Mouse (Mus musculus): ENCODE results near the gene D430019H16Rik.

D430019H16Rik gene

DNA sequence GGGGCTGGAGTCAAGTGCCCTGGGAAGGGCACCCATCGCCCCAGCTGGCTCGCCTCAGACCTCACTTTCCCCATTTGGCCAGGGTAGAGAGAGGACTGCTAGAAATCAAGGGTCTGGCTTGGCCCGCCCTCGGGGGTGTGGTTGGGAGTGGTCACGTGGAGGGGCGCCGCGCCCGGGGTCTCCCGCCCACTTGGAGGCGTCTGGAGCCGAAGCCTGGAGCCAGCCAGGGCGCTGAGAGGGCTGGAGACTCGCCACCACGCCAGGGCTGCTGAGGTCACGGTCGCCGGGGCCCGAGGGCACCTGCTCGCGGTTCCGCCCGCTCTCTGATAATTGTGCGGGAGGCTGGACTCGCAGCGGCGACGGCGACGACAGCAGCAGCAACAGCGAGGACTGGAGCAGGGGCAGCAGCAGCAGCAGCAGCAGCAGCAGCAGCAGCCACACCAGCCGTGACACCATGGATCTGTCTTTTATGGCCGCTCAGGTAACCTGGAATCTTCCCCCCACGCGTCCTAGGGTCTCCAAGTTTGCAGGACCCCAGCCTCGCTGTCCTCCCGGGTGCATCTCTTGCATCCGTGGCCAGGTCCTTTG, at the start of gene D430019H16Rik:
Gene D430019H16Rik, plus strand, starts transcription at position 187 of the 588 bp plus-strand sequence.
- DNase-seq (ENCODE audit: low spot score), result peak; percentile 65

- DNase-seq (ENCODE audit: low spot score), result no peak
Observed at GRCm38 (mm10) chr12:105406008-105406407, 47.6 kb upstream of the D430019H16Rik start.

GRCm38 (mm10) chr12:105413909-105414308, 39.7 kb upstream of the D430019H16Rik start:
- no peak for DNase-seq (ENCODE audit: low spot score)

DNA sequence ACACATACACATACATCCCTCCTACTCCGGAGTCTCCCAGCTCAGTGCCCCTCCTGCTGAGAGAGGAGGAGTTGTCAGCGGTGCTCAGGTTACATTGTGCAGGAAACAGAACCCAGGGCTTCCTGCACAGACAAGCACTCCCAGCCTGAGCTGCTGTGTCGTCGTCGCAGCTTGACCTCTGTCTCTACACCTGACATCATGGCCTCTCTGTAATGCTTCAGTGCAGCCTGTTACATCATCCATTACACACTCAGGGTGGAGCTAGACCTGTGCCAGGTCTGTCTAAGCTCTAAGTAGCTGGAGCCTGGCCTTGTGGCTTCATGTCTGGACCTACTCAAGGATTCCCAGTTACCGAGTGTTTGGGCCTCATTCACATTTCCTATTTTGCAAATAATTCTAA, 33.2 kb upstream of the D430019H16Rik start:
- DNase-seq (ENCODE audit: low spot score), result no peak

DNA sequence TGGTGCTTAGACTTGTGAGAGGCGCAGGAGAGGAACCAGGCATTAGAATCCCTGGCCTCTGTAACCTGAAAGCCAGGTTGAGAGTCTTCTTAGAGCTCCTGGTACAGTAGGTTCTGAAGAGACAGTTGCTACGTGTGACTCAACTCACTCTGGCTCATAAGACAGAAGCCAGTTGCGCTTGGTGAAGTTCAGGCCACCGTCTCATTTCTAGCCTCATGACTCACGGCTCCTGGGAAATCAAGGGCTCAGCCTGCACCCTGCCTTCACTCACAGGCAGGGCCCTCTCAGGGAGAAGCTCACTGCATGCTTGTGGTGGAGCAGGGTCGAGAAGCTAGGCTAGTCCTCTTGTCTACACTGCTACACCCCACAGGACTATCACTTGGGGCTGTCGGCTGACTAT, 27.1 kb upstream of the D430019H16Rik start:
- no peak for DNase-seq (ENCODE audit: low spot score)

DNA sequence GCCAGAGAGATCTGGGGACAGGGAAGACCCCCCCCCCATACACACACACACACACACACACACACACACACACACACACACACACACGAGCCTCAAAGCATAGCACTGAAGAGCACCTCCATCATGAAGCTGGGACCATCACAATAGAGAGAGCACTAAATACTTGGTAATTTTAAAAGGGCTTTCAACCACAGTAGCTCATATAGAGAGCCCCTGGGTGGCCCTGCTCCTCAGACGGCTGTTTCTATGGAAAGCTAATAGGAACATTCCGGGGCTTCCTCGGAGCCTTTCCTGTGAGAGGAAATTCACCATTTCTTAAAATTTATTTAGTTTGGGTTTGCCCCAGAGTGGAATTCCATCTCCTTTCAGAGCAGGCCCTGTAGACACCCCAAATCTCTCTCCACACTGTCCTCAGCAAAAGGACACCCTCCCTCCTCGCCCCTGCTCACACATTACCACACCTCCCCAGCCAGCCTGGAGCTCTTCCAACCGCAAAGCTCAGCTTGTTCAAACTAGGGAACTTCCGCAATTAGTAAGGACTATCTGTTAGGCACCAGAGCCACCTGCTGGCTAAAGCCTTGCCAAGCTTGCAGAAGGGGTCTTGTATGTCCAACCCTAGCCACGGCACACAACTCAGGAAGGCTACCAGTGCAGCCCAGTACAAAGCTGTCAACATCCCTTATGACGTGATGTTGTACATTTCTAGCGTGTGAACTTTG, 26.5 kb upstream of the D430019H16Rik start:
- DNase-seq (ENCODE audit: low spot score), result peak; percentile 85

DNA sequence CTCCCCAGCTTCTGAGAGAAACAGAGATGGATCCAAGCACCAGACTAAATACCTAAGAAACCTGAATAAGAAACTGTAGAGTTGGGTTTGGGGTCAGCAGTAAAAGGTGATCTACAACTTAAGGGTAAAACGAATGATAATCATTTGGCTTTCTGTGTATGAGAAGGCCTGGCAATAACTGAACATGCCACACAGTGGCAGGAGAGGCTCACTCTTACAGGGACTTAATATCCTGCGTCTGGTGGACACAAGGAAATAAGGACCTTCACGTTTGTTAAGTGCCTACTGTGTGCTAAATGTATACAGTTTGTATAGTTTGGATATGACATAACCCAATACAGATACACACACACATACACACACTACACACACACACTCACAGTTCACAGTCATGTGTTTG, 21.8 kb upstream of the D430019H16Rik start:
- DNase-seq (ENCODE audit: low spot score), result no peak

DNA sequence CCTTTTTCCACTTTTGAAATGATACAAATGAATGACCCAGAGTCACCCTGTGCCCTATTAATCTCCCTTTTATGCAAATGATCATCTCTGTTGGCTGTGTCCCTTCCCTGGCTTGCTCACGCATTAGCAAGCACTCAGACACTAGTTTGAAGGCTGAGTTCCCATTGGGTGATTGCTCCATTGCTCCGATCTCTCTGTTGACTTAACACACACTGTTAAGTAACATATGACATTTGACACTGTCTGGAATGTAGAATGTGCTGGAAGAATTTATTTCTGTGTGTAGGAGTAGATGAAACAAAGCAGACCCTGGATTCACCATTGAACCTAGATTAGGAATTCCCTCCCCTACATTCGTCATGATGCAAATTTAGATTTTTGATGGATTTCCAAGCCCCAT, 20.8 kb upstream of the D430019H16Rik start:
- DNase-seq (ENCODE audit: low spot score), result no peak

- peak; percentile 41 for DNase-seq (ENCODE audit: low spot score)
Observed at GRCm38 (mm10) chr12:105438259-105438658, 15.4 kb upstream of the D430019H16Rik start.

- no peak for DNase-seq (ENCODE audit: low spot score)
Observed at GRCm38 (mm10) chr12:105439976-105440375, 13.7 kb upstream of the D430019H16Rik start.

- no peak for DNase-seq (ENCODE audit: low spot score)
Observed at GRCm38 (mm10) chr12:105443569-105443968, 10.1 kb upstream of the D430019H16Rik start.

- no peak for DNase-seq (ENCODE audit: low spot score)
Observed at GRCm38 (mm10) chr12:105445767-105446166, 7.9 kb upstream of the D430019H16Rik start.

DNA sequence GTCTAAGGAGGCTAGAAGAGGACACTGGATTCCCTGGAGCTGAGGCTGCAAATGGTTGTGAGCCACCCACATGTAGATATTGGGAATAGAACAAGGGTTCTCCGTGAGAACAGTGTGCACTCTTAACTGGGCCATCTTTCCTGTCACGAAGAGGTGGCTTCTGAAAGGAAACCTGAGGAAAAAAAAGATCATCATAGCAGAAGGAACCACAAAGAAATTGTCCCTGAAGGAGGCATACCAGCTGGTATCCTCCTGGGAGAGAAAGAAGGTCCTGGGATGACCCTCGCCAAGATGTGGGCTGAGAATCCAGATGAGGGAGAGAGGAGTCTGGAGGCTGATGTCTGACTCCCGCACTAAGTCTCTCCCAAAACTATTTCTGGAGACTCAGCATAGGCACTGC, 4.4 kb upstream of the D430019H16Rik start:
- no peak for DNase-seq (ENCODE audit: low spot score)

DNA sequence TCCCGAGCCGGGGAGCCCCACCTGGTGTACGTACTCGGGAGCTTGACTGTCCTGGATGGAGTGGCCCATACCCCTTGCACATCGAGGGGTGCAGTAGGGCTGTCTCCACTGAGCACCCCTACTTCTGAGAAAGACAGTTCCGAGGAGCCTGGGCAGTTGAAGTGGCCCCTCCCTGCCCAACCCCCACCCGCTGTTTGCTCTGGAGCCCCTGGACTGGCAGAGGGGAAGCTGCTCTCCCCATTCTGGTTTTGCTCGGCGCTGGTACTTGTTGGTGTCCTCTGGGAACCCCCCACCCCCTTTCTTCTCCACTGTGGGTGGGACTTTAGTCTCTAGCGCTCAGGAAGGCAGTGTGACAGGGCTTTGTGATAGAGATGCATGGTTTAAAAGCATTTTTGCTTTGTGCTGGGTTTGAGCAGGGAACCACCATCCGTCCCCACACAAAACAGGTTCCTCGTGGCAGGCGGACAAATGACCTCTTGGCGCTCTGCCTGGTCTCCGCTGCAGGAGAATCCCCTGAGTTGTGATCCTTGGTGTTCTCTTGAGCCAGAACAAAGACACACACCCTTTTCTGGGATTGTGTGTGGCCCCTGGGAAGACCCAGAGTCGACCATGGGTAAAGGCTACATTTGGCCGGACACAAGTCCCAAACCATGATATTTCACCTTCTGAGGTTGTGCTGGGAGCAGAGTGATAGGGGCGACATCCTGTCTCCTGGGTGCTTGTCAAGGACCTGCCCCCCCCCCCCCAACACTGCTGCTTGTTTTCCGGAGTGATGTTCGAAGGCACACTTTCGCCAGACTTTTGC, 804 bp downstream of the D430019H16Rik start:
- DNase-seq (ENCODE audit: low spot score), result no peak

GRCm38 (mm10) chr12:105455063-105455559, 1.5 kb downstream of the D430019H16Rik start:
- DNase-seq (ENCODE audit: low spot score), result peak; percentile 50

DNA sequence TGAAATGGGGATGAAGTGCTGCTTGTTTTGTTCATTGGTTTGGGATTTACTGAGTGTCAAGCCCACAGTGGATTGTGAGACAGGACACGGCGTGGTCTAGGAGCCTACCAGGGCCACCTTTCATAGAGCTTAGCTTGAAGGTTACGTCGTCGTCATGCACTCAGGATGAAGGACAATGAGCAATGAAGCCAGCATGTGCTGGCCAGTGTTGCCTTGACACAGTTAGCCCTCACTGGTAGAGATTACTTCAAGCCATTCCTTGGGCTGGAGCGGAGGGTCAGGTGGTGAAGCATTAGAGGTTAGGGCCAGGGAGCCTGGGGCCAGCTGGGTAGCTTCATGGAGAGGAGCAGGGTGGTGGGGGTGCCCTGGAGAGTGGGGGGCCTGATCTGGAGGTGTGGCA, 5.1 kb downstream of the D430019H16Rik start:
- DNase-seq (ENCODE audit: low spot score), result no peak

DNA sequence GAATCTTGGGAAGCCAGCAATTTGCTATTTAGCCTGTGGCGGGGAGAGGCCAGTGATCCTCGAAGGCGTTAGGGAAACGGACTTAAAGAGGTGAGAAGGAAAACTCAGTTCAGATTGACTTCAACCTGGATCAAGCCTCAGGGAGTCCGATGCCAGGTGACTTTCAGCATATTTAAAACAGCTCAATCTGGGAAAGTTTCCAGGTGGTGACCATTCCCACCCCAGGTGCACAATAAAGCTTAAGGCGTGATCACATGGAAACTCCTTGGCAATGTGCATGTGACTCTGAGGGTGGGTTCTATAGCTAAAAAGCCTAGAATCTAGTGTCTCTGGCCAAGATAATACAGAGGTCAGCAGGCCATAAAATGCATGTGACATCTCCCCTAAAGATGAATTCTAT, 7.4 kb downstream of the D430019H16Rik start:
- no peak for DNase-seq (ENCODE audit: low spot score)

- DNase-seq (ENCODE audit: low spot score), result no peak
Observed at GRCm38 (mm10) chr12:105469026-105469425, 15.4 kb downstream of the D430019H16Rik start.

GRCm38 (mm10) chr12:105475230-105475911, 21.7 kb downstream of the D430019H16Rik start:
- DNase-seq (ENCODE audit: low spot score), result peak; percentile 60

DNA sequence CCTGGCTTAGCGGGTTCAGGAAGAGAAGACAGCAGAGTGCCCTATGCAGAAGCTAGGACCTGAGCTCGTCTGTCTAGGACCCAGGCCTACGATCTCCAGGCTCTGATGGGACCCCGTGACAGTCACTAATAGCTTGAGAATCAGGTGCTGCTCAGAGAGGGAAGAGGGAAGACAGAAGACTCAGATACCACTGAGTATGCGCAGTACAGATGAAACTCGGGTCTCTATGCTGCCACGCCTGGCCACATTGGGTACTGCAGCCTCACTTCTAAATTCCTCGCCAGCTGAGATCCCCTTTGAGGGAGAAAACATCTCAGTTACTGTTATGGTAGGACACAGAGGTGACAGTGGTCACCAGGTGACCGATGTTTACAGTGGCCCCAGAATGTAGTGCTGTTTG, 22.8 kb downstream of the D430019H16Rik start:
- DNase-seq (ENCODE audit: low spot score), result peak; percentile 73

- no peak for DNase-seq (ENCODE audit: low spot score)
Observed at GRCm38 (mm10) chr12:105476993-105477392, 23.3 kb downstream of the D430019H16Rik start.

GRCm38 (mm10) chr12:105483503-105483902, 29.8 kb downstream of the D430019H16Rik start:
- no peak for DNase-seq (ENCODE audit: low spot score)
